Mouse (Mus musculus) cerebellum, postnatal 14 days (tissue): ENCODE data around the gene Gm36079.
"Not testable (repeated sequence)": the region's sequence is repeated elsewhere in the genome, so short reads cannot be mapped to it uniquely, and the experiment has no call there.

Source experiments
- DNase-seq, 2 experiments: peaks; one replicate each; pipeline ENCODE4 v3.0.0; 2021; ENCODE audit warnings: mixed read lengths in 2 of 2

The Gm36079 gene

GRCm38 (mm10) chr13:120015348-120016007 lies 11.3 kb downstream of the Gm36079 start:
- DNase-seq, result not testable (repeated sequence)

DNA sequence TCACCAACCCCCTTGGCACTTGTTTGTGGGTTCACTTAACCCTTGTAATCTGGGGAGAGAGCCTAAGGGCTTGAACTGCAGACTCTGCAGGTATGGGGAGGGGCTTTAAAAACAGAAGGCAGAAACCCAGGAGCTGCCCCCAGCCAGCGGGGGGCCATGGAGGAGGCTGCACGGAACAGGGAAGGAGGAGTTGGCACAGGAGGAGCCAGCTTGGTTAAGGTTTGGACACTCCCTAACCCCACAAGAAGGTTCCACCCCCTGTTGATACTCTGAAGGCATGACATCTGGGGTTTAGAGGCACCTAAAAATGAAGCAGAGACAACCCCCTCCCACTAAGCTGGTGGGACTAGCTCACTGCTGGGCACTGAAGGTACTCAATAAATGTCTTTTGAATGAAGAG lies 12.8 kb downstream of the Gm36079 start:
- DNase-seq, result not testable (repeated sequence)

DNA sequence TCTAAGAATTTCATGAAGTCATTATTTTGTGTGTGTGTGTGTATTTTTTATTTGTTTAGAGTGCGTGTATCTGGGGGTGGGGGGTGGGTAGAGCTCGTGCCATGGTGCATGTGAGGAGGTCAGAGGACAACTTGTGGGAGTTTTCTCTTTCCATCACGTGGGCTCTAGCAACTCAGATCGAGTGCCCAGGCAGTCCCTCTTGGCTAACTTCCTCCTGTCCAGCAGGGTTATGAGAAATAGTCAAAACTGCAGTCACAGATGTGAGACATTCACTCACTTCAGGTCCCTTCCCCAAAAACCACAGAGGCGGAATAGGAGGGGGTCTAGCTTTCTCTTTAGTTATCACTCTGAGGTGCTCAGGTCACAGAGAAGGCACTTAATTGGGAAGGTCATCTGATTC lies 13.3 kb downstream of the Gm36079 start:
- not testable (repeated sequence) for DNase-seq

DNA sequence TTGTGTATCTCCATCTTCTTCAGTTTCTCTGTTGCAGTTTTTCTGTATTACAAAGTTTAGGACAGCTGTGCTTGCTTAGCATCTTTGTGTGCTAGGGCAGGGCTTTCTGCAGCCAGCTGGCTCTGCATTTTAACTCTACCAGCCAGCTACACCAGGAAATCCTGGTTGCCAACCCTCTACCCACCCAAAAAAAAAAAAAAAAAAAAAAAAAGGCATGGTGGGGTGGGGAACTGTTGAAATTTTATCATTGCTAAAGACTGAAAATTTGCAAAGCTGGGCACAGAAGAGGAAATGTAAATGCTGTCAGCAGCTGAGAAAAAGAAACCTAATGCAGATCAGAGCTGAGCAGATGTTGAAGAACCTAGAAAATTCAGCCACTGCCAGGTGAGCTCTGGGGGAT lies 16.7 kb downstream of the Gm36079 start:
- DNase-seq, result not testable (repeated sequence)

- not testable (repeated sequence) for DNase-seq
Measured at GRCm38 (mm10) chr13:119999215-119999614, 27.6 kb downstream of the Gm36079 start.

DNA sequence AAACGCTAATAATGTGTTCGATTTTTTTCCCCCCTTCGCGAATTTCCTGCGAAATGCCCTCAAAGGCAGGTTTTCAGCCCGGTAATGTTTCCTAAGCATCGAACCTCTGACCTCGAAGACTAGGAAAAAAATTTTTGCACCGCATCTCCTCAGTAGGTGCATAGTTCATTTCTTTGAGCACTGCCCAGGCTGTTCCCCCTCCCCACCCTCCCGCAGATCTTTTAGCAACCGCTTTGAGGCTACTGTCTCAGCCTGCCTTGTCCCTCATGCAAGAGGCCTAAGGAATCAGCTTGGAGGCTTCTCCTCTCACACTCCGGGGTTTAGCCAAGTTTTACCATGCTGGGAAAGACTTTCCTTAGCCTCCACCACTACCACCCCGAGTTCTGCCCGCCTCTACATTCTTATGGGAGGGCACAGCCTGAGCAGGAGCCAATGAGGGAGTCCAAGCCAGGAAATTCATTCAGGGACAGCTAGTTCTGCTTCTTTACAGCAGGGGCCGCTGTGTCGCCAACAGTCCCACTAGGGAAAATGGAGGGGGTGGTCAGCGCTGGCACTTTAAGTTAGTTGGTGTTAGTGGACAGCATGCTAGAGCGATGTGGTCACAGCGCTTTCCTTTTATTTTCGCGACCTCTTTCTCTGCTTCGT lies 28.2 kb downstream of the Gm36079 start:
- DNase-seq, result not testable (repeated sequence)

- DNase-seq, result not testable (repeated sequence)
Measured at GRCm38 (mm10) chr13:119991917-119992496, 34.8 kb downstream of the Gm36079 start.

DNA sequence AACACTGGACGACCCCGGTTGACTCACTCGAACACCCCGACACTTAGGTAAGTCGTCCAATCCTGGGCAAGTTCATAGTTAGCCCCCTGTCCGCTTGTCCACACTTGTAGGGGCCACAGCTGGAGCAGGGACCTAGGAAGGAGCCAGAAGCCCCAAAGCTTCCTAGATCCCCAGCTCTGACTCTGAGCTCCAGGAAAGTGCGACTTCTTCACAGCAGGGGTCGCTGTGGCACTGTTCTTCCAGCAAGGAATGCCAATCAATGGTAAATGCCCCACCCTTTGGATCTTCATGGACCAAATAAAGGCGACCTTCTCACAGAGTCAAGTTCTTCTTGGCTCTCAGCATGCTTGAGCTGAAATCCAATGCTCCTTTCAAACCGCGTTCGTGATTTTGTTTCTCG lies 35.5 kb downstream of the Gm36079 start:
- not testable (repeated sequence) for DNase-seq
